Mouse (Mus musculus) retina, postnatal 7 days (tissue): ENCODE data around the gene Nrbp1.

ENCODE experiments used
- DNase-seq: peaks from one replicate; pipeline ENCODE4 v3.0.0-alpha.2; 2012; ENCODE audit warnings: low read depth, low spot score

Gene Nrbp1

DNA sequence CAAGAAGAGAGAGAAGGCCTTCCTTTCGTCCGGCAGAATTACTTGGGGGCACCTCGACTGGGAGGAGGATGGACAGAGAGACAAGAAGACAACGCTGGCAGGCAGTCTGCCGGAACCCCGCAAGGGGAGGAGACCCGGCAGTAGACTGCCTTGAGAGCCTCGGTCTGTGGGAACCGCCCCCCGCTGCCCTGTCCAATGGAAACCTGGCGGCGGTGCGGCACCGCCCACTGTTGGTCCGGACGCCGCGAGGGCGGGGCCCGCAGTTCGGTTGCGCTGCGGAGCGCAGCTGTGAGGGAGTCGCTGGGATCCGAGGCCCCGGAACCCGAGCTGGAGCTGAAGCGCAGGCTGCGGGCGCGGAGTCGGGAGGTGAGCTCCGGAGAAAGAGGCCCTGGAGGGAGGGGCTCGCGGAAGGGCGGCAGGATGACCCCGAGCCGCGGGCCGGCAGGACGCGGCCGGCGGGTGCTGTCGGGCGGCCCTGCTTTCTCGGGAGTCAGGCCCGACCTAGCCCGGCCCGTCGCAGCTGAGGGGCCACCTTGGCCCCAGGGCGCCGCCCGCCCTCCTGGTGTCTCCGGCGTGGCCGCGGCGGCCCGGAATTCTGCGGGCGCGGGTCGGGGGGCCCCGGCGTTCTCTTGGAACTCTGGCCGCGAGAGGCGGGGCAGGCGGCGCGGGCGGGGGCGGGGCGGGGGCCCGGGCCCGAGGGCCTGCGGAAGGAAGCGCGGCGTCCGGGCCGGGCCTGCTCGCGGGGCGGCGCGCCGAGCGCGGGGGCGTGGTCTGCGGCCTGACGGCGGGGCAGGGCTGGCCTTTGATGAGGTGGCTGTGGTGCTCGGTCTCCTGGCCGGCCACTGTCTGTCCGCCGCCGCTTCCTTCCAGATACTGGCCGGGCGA lies at the start of gene Nrbp1, which contains the start of gene Gm9970:
Gene Nrbp1, plus strand, starts transcription at position 228 of the 885 bp plus-strand sequence.
Gene Gm9970, minus strand, starts transcription at position 596 of the 885 bp plus-strand sequence.
- peak; percentile 87 for DNase-seq

DNA sequence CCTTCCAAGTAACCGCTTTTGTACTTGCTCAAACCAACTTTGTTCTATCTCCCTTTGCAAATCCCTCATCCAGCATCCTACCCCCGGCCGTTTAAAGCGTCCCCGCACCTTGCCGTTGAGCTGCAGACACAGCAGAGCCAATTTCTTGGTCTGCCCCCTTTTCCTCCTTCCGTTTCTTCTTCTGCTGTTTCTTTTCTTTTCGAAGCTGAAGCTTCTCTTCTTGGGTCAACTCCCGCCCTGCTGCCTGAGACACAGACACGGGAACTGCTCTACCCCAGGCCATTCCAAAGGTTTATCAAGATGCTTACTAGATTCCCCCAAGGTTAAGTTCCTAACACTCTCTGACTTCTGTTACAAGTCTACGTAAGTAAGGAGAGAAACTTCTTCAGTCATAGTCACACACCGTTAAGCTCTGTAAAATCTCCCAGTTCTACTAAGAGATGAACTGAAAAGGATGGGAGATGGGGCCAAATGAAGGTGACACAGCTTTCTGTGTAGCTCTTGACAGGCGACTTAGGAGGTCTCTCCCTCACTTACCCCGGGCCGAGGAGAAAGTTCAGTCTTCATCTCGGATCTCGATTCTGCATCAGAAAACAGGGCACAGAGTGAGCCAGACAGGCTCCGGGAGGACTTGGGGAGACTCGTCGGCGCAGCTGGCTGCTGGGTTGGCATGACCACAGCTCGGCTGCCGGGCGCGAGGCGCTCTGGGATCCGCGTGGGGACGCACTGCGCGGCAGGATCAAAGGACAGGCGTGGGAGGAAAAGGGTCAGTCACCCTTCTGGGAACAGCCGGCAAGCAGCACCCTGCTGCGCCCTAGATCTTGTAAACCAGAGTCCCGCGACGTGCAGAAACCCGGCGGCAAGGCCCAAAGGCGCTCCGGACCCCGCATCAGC lies 48.4 kb upstream of the Nrbp1 start:
- DNase-seq, result no peak

DNA sequence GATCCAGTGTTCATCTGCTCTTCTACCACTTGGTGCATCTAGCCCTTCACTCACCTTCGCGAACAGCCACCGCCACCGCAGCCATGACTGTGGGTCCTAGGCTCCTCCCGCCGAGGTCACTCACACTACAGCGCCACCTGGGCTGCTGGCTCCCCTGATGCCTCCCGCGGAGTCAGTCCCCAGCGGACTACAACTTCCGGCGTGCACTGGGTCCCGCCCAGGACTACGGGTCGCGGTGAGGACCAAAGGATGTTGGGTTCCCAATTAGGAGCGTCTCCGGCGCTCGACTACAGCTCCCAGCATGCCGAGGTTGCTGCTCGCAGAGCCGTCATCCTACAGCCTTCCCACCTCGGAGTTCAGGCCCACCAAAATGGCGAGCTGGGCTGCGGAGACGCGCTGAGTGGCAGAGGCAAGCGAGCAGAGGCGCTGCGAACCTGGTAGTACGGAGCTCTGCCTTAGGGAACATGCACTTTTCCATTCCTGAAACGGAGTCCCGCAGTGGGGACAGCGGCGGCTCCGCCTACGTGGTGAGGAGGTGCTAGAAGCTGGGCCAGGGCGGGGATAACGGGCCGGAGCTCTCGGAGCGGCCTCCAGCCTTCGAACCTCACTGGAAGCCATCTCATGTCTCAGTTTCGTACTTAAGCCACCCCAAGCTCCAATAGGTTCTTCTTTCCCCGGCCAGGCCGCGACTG lies 47.6 kb upstream of the Nrbp1 start, which contains the start of the genes Snx17 and Eif2b4:
Gene Snx17, plus strand, starts transcription at position 289 of the 692 bp plus-strand sequence.
Gene Eif2b4, minus strand, starts transcription at position 492 of the 692 bp plus-strand sequence.
- peak; percentile 99 for DNase-seq

DNA sequence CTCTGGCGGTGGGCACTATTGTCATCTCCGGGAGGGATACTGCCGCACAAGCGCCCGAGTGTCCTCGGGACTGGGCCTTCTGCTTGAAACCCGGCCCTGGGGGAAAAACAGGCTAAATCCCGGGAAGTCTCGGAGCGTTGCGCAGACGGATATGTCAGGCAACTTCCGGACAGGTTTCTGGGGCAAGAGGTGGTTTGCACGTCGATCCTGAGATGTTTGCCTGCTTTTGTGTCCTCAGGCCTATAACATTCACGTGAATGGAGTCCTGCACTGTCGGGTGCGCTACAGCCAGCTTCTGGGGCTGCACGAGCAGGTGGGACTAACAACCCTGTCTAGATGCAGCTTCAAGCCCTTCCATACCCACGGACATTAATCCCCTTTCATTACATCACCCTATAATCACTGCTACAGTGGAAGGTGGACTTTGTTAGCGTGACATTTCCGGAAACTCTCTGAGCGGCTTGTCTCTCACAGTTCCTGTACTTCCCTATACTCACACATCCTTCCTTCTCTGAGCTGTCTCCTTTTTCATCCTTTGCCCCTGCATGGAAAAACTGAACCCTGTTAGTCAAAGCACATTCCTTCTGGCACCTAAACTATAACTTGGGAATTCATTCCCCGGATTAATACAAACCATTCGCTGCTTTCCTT lies 46.9 kb upstream of the Nrbp1 start:
- DNase-seq, result no peak

DNA sequence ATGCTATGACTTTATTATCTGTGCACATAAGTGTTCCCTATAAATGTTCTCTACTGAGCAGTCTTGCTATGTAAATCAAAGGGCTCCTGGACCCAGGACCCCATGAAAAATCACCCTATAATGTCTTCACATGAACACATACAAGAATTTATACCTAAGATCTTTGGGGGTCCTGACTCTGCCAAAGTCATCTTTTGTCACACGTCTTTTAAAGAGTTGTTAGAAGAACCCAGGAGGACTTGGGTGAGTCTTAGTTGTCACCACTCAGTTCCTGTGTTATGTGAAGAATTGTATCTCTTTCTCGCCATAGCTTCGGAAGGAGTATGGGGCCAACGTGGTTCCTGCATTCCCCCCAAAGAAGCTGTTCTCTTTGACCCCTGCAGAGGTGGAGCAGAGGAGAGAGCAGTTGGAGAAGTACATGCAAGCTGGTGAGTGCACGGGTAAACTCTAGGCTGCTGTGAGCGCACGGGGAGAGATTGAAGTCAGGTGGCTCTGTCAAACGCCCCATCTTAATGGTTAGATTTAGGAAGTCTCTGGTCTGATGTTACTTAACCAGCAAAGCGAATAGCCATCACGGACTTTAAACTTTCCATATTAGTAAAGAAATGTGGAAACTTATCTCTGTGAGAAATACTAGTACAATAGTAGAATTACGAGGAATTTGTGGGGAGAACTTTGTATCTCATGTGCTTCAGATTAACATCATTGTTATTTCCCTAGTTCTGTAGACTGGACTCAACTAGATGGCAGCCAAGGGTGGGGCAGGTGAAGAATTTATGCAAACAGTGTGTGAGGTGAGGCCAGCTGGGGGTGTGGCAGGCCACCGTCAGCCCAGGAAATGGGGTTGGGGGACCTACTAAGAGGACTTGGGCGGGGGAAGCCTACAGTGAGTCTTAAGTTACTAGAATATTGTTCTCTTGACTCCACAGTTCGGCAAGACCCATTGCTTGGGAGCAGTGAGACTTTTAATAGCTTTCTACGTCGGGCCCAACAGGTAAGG lies 45.9 kb upstream of the Nrbp1 start:
- DNase-seq, result no peak

DNA sequence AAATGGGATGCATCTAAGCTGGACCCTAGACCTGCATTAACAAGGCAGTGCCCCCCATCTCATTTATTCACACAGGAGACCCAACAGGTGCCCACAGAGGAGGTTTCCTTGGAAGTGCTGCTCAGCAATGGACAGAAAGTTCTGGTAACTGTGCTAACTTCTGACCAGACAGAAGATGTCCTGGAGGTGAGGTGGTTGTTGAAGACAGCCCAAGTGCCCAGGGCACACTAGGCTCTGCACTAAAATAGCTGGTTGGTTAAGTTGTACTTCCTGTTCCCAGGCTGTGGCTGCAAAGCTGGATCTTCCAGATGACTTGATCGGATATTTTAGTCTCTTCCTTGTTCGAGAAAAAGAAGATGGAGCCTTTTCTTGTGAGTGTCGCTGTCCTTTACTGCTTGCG lies 45.0 kb upstream of the Nrbp1 start:
- DNase-seq, result no peak

DNA sequence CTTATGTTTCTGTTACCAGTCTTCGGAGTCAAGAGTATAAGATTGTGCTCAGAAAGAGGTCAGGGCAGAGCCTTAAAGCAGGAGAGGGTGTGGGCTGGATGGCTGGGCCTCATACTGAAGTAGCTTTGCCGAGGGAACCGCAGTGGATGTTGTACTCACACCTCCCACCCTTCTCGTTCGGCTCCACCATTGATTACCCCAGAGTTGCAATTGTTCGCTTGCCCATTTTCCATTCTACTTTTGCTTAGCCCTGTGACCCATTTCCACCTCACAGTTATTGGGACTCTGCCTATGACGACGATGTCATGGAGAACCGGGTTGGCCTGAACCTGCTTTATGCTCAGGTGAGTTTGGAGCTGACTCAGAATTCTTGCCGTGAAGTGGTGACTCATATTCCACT lies 44.5 kb upstream of the Nrbp1 start:
- DNase-seq, result no peak

DNA sequence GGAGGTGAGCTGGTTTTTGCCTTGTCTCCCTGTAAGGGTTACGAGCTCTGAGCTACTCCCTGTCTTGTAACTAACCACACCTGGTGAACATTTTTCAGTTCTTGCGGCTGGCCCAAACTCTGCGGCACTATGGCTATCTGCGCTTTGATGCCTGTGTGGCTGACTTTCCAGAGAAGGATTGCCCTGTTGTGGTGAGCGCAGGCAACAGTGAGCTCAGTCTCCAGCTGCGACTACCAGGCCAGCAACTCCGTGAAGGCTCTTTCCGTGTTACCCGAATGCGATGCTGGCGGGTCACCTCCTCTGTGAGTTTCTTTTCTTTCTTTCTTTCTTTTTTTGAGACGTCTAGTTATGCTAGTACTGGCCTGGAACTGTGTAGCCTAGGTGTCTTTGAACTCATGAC lies 43.6 kb upstream of the Nrbp1 start:
- no peak for DNase-seq

DNA sequence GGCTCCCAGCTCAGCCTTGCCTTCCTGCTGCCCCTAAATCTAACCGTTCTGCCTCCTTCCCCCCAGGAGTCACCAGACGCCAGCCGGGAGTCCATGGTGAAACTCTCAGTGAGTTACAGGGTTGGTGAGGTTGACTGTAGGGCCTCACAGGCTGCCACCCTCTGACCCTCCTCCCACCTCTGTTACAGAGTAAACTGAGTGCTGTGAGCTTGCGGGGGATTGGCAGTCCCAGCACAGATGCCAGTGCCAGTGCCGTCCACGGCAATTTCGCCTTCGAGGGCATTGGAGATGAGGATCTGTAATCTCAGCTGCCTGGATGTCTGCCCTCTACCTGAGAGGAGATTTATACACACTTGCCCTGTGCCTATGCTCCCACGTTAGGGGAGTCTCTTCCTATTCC lies 42.5 kb upstream of the Nrbp1 start:
- no peak for DNase-seq

DNA sequence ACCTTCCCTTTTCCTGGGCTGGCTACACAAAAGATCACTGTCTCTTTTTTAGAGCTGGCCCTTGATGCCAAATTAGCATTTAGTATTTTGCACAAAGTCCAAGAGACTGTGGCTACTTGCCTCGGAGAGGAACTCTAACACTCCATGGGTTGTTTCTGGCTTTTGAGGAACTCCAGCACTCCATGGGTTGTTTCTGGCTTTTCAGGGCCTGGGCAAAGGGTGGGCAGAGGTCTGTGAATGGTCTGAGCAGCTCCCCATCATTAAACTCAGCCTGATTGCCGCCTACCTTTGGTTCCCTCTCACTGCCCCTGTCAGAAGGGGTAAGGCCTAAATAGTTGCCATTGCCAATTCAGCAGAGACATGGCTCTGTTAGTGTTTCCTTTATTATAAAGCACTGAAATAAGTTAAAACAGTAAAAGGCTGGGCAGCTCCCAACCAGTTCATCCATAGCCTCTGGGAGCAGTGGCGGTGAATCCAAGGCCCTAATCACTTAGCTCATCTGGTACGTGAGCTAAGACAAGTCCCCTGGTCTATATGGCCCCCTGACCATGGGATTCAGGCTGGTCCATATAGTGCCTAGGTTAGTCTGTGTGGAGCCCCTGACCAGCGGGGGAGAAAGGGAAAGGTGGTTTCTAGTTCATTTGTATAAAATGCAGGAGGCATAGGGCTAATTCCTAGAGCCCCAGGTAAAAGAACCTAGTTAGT lies 41.9 kb upstream of the Nrbp1 start:
- DNase-seq, result no peak

DNA sequence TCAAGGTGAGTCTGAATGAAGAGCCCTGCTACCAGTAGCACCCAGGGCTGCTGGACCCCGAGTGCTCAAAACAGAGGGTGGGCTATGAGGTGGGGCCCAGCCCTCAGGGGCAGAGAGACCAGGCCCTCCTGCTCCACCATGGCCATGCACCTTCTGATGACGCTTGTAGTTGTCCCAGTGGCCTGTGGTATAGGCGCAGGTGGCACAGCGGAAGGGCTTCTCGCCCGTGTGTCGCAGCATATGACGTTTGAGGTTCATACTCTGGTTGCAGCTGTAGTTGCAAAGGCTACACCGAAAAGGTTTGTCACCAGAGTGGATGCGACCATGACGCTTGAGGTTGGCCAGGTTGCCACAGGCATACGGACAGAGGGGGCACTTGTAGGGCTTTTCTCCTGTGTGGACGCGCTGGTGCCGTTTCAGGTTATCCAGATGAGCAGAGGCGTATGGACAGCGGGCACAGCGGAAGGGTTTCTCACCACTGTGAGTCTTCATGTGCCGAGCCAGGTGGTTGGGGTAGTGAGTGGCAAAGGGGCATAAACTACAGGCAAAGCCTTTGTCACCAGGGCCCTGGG lies 41.3 kb upstream of the Nrbp1 start:
- DNase-seq, result no peak

DNA sequence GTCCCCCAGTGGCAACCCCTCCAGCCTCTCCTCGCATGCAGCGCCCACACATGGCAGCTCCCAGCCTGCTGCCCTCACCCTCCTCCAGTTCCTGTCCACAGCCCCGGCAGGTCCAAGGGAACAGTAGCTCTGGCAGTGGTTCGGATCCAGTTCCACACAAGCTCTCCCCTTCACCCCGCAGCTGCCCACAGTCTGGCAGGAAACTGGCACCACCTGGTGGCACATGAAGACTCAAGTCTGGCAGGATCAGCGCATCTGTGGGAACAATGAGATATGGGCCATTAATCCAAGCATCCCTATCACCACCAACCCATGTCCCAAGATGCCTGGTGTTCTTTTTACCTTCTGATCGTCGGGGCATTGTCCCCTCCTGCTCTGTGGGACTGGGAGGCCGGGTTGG lies 40.8 kb upstream of the Nrbp1 start:
- no peak for DNase-seq

DNA sequence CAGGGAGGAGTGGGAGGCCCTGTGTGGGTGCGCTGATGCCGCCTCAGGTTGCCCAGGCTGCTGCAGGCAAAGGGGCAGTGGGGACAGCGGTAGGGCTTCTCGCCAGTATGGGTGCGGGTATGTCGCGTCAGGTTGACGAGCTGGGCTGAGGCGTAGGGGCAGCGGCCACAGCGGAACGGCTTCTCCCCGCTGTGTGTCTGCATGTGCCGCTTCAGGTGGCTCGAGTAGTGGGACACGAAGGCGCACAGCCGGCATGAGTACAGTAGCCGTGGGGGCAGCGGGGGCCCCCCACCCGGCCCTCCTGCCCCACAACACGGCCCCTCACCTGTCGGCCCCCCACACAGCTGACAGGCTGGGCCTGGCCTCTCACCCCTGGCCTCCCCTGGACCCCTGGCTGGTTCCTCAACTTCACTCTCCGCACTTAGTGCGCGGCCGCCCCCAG lies 40.3 kb upstream of the Nrbp1 start:
- no peak for DNase-seq

DNA sequence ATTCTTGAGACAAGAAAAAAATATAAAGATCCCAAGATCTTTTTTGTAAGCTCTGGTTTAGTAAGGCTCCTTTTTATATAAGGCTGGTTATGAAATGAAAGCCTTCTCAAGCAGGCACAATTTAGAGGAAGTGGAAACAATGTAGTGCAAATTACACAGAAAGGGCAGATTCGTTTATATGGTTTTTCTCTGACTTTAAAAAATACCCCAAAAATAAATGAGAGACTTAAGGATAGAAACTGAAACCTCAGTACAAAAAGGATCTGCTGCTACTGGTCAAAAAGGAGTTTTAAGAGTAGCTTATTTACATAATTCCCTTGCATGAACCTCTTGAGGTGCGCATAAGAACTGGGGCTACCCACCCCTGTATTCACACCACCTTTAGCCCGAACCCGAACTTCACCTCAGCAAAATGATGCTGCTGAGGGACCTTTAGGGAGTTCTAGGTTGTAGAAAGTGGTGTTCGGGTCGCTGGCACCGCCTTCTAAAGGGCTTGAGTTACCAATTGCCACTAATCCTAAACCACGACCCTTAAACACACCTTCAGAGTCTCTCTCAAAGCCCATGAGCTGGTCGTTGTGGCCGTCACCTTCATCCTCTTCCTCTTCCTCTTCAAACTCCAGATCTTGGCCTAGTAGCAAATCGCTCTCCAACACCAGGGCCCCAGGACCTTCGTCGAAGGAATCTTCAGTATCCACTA lies 39.5 kb upstream of the Nrbp1 start:
- DNase-seq, result no peak

DNA sequence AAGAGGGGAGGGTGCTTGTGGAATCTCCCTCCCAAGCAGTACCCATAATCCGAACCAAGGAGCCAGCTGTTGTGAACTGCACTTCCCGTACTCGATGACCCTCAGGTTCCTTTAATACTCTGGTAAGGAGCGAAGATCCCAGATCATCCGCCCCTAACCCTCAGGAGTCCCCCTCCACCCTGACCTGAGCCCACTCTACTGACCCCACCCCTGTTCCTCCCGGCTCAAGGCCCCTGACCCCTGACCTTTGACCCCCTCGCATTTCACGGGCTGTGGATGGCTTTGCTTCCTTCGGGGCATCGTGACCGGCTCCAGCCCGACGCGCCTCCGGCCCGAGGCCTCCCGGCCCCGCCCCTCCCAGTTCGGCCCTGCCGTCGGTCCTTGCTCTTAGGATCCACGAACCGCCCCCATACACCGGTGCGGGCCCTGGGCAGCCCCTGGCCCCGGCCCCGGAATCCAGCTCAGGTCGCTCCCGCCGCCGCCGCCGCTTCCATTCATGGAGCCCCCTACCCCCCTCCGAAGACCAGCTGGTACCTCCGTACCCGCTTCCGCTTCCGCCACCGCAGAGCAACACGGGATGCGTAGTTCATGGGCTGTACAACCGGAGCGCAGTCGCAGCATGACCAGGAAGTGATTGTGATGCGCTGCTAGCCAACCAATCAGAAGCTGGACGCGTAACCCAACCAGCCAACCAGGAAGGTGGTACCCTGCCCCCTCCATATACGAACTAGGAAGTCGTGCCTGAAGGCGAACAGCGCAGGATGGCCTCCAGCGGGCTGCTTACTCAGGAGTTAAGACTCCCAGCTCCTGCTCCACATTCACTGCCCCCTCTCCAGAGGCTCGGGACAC lies 38.7 kb upstream of the Nrbp1 start, which contains the start of gene Zfp513:
Gene Zfp513, minus strand, starts transcription at position 562 of the 849 bp plus-strand sequence.
- peak; percentile 95 for DNase-seq

DNA sequence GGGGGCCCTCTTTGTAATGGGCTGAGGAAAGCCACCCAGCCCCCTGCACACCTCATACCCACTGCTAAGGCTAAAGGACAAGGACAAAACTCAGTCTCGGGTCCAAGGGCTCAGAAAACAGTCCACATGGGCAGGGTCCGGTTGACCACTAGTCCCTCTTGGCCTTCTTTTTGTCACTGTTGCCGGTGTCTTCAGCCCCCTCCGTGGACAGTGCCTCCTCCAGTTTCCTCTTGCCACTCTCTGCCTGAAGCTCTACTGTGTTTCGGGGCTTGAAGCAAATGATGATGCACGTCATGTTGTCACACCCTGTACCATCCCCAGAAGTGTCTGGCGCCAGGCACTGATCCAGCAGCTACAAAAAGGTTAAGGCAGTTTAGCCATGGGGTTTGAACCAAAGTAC lies 37.7 kb upstream of the Nrbp1 start:
- DNase-seq, result no peak

DNA sequence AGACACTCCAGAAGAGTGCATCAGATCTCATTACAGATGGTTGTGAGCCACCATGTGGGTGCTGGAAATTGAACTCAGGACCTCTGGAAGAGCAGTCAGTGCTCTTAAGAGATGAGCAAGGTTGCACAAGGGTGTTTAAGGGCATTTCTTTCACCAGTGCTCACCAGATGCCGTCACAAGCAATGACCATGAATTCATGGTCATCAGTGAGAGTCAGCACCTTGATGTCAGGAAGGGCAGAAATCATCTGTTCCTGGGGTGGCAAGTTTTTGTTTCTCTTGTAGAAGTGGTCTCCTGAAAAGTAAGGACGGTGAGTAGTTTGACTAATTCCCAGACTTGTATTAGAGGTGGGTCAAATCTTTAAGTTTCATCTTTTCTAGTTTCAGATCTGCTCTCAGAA lies 36.8 kb upstream of the Nrbp1 start:
- DNase-seq, result no peak
